In the genomic region with DNA sequence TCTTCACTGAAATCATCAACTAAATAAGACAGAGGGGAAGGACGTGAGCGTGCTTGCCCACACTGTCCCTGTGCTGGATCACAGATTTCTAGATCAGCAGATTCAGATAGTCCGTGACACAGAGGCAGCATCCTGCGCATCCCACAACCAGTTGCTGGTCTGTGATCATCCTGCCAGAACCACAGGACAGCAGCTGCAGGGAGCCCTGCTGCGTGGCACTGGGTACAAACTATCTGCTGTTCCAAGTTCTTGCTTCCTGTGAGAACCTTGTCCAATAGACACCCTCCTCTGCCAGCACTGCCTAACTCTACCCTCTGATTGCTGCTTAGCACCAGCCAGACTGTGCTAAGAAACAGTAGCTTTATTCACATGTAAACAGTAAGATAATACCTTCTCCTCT, we compare ENCODE assay signal across 27 mouse cellular contexts.
DNase-seq lines count a peak whose midpoint lies in the region; ATAC-seq and TF ChIP-seq lines count a peak whose summit lies in the region.
"Had no signal": no experiment of that assay in that cellular context is flagged by ENCODE, and none has a peak within 500 bp of the region (broad histone marks: within the 10 kb centered on the region; RNA-seq: fewer than 3 reads in every experiment).

No protein-coding gene starts in this region.

- 97% methylated on average over 5 of the region's 5 CpGs for WGBS in forebrain, embryonic 13.5 days

- H3K9me3 ChIP-seq in forebrain, embryonic 13.5 days (replicated peaks), result no peaks in the 10 kb centered on the region
- H3K9me3 ChIP-seq: embryonic facial prominence, embryonic 13.5 days; embryonic facial prominence, embryonic 15.5 days; forebrain, embryonic 10.5 days; forebrain, embryonic 12.5 days; forebrain, embryonic 15.5 days had no signal

- peak; percentile 77 for ATAC-seq in frontal cortex, adult (ENCODE audit: low TSS enrichment)
- no peak for ATAC-seq in forebrain, embryonic 13.5 days
- ATAC-seq: activated CD4-positive, CD25-positive, alpha-beta regulatory T cell, adult 4 months; CD4-positive, CD25-positive, alpha-beta regulatory T cell, adult 4 months; forebrain, embryonic 15.5 days; forebrain, postnatal 0 days; Patski had no signal

- no peaks in the 10 kb centered on the region for H3K79me2 ChIP-seq in myocyte (ENCODE audit: control insufficient read depth, insufficient read depth)

- no peak overlapping the region for H3K4me2 ChIP-seq in myocyte (ENCODE audit: low read depth)
- H3K4me2 ChIP-seq in forebrain, embryonic 13.5 days, result no peak overlapping the region
- H3K4me2 ChIP-seq: embryonic facial prominence, embryonic 13.5 days; embryonic facial prominence, embryonic 15.5 days; forebrain, embryonic 12.5 days; forebrain, embryonic 15.5 days had no signal

- no peak overlapping the region for H3K27ac ChIP-seq in forebrain, embryonic 13.5 days
- H3K27ac ChIP-seq: embryonic facial prominence, embryonic 13.5 days; embryonic facial prominence, embryonic 15.5 days; forebrain, embryonic 10.5 days; forebrain, embryonic 12.5 days; forebrain, embryonic 15.5 days had no signal

- no peaks in the 10 kb centered on the region for H3K27me3 ChIP-seq in myocyte (ENCODE audit: control insufficient read depth, insufficient read depth, insufficient read length)
- no peaks in the 10 kb centered on the region for H3K27me3 ChIP-seq in forebrain, embryonic 13.5 days
- H3K27me3 ChIP-seq: CH12.LX; embryonic facial prominence, embryonic 13.5 days; embryonic facial prominence, embryonic 15.5 days; forebrain, embryonic 12.5 days; forebrain, embryonic 15.5 days; Patski had no signal

- no peak overlapping the region for H3K9ac ChIP-seq in forebrain, embryonic 13.5 days
- H3K9ac ChIP-seq: embryonic facial prominence, embryonic 13.5 days; embryonic facial prominence, embryonic 15.5 days; forebrain, embryonic 12.5 days; forebrain, embryonic 15.5 days; forebrain, postnatal 0 days had no signal

- H3K36me3 ChIP-seq in myocyte (ENCODE audit: control insufficient read depth, insufficient read depth), result peaks cover 22% of the 10 kb centered on the region
- H3K36me3 ChIP-seq in forebrain, embryonic 13.5 days (ENCODE audit: poor library complexity, severe bottlenecking), result peaks cover 90% of the 10 kb centered on the region
- H3K36me3 ChIP-seq: G1E had no signal

- H3ac ChIP-seq in myocyte (ENCODE audit: control insufficient read depth, insufficient read length), result no peak overlapping the region

- no peak for DNase-seq in frontal cortex, postnatal 25 days (ENCODE audit: low spot score in 2 of 2)
- DNase-seq in brain, adult 2 months (ENCODE audit: low read depth, low spot score), result peak; percentile 62
- no peak for DNase-seq in retina, postnatal 1 day
- DNase-seq: adrenal gland, adult 8-10 months; adrenal gland, postnatal 14 days; adrenal gland, postnatal 36 days; B cell, adult 2 months; cerebellum, adult 11-12 months; cerebellum, adult 2 months; cerebellum, adult 9-10 months; cerebellum, postnatal 10 days; cerebellum, postnatal 25 days; forebrain, postnatal 0 days had no signal

- no peaks in the 10 kb centered on the region for H3K4me1 ChIP-seq in forebrain, embryonic 13.5 days
- H3K4me1 ChIP-seq: embryonic facial prominence, embryonic 13.5 days; embryonic facial prominence, embryonic 15.5 days; forebrain, embryonic 12.5 days; forebrain, embryonic 15.5 days had no signal

- H3K4me3 ChIP-seq in myocyte, result no peak overlapping the region
- H3K4me3 ChIP-seq in forebrain, embryonic 13.5 days, result no peak overlapping the region
- H3K4me3 ChIP-seq: embryonic facial prominence, embryonic 13.5 days; embryonic facial prominence, embryonic 15.5 days; erythroblast, embryonic 14.5 days; forebrain, embryonic 10.5 days; forebrain, embryonic 12.5 days; forebrain, embryonic 15.5 days had no signal

- TF ChIP-seq POLR2A in myocyte (IDR thresholded peaks at IDR 0.05; ENCODE audit: insufficient read length, low read depth), result no peak

TF ChIP-seq in myocyte, 11 proteins besides CTCF, POLR2A, EP300 and RAD21:
- peak; percentile 53 for TF ChIP-seq TCF12 (IDR thresholded peaks at IDR 0.05; ENCODE audit: insufficient read depth, poor library complexity, severe bottlenecking)
- no peak for TF ChIP-seq USF1 (IDR thresholded peaks at IDR 0.05; ENCODE audit: low read depth)
- TF ChIP-seq MYOG (IDR thresholded peaks at IDR 0.05; ENCODE audit: control insufficient read depth in 1 of 3, insufficient read depth in 1 of 3, insufficient read length in 2 of 3, low read depth in 2 of 3), result peak; percentile 88 to 95 (median 94)
- no peak for TF ChIP-seq SRF (IDR thresholded peaks at IDR 0.05; ENCODE audit: control insufficient read depth, insufficient read length, low read depth)
- TF ChIP-seq E2F4 (IDR thresholded peaks at IDR 0.05; ENCODE audit: insufficient read depth), result no peak
- TF ChIP-seq TCF3 (IDR thresholded peaks at IDR 0.05; ENCODE audit: insufficient read length, low read depth), result peak; percentile 41
- TF ChIP-seq POLR2AphosphoS2 (IDR thresholded peaks at IDR 0.05; ENCODE audit: insufficient read length, low read depth), result no peak
- no peak for TF ChIP-seq CEBPB (IDR thresholded peaks at IDR 0.05; ENCODE audit: insufficient read depth, poor library complexity, severe bottlenecking)
- peak; percentile 43 to 97 (median 89) for TF ChIP-seq MYOD1 (IDR thresholded peaks at IDR 0.05; ENCODE audit: control insufficient read depth in 1 of 3, insufficient read length in 2 of 3, low read depth in 2 of 3)
- no peak for TF ChIP-seq REST (IDR thresholded peaks at IDR 0.05; ENCODE audit: insufficient read depth, insufficient read length)
- TF ChIP-seq MAX (IDR thresholded peaks at IDR 0.05; ENCODE audit: low read depth), result no peak
TF ChIP-seq in myocyte: peak in this region for 4.
